Mouse (Mus musculus): ENCODE measurements around the gene Irf9.

Gene Irf9

DNA sequence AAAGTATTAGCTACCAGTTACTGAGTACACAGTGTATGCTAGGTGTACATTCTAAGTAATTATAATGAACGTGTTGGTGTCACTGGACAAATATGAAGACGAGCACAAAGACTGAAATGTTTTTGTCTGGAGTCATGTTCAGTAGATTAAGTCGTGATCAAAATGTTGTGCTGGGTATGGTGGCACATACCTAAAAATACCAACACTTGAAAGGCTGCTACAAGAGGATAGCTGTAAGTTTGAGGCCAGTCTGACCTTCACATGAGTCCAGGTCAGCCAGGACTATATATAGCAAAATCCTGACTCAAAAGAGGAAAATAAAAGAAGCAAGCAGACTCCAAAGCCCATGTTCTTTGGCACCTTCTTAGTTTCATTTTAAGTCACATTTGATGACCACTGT is 53.6 kb downstream of the Irf9 start:
- peaks cover 29% of the 10 kb centered on the region for H3K36me3 ChIP-seq (ENCODE audit: insufficient read depth, low read length)
- no peak overlapping the region for H3K4me3 ChIP-seq (replicated peaks; ENCODE audit: low read length)
- no peak for TF ChIP-seq NANOG (IDR thresholded peaks at IDR 0.05; ENCODE audit: borderline replicate concordance, low read length)
- TF ChIP-seq POU5F1 (IDR thresholded peaks at IDR 0.05; ENCODE audit: borderline replicate concordance, low read length) = no peak
- TF ChIP-seq CTCF (conservative IDR thresholded peaks at IDR 0.05; ENCODE audit: low read length) = no peak

DNA sequence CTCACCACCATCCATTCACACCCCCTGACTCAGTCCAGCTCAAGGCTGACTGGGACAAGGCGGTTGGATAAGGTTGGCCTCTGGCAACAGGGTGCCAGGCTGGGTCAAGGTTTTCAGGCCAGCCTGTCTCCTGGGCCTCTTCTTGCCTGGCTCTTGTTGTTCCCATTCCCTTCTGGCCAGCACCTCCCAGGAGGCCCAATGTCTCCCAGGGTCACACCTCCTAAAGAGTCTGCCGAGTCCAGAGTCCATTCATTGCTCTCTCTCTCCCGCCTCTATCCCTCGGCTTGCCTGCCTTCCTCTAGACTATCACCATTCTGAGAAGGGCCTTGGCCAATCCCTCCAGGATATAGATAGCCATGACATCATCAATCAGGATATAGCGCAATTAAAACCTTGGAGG is 54.6 kb downstream of the Irf9 start:
- Histone ChIP-seq H3K4me1 (replicated peaks; ENCODE audit: low read depth, low read length) (peaks cover 23% of the 10 kb centered on the region), H3K27me3 (ENCODE audit: insufficient read depth, low read length) (peaks cover 3% of the 10 kb centered on the region; the same call in 1 of the 2 replicates), H3K4me3 (replicated peaks; ENCODE audit: low read length) (no peak overlapping the region), H3K9me3 (ENCODE audit: low read length) (no peaks in the 10 kb centered on the region), H3K36me3 (ENCODE audit: insufficient read depth, low read length) (peaks cover 40% of the 10 kb centered on the region)
- TF ChIP-seq POU5F1 (IDR thresholded peaks at IDR 0.05; ENCODE audit: borderline replicate concordance, low read length) = no peak
- no peak for TF ChIP-seq NANOG (IDR thresholded peaks at IDR 0.05; ENCODE audit: borderline replicate concordance, low read length)
- no peak for TF ChIP-seq CTCF (conservative IDR thresholded peaks at IDR 0.05; ENCODE audit: low read length)

More for the DNA sequence above, 53.6 kb downstream of the Irf9 start:
- Histone ChIP-seq H3K9me3 (ENCODE audit: low read length) (no peaks in the 10 kb centered on the region), H3K27me3 (ENCODE audit: insufficient read depth, low read length) (peaks cover 6% of the 10 kb centered on the region; the same call in 1 of the 2 replicates), H3K4me1 (replicated peaks; ENCODE audit: low read depth, low read length) (peaks cover 24% of the 10 kb centered on the region)

All from E14TG2a.4 (cell line).